9 mouse cellular contexts compared by ENCODE assay signal in the genomic region with DNA sequence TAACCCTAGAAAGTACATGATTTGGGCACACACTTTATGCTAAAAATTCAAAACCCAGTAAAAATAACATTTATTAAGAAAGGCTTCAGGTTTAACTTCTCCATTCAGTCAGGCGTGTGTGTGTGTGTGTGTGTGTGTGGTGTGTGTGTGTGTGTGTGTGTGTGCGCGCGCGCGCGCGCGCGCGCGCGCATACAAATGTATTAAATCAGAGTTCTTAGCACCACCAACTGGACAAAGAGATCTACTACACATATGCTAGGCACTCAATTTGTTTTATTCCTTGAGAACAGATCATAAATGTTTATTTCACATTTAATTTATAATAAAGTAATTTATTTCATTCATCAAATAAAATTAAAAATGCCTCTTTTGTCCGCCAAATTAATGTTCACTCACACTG. TPM values are rescaled to one million over a fixed set of nuclear protein-coding genes. Genes with fewer than 3 reads are reported as not detected.
DNase-seq lines count a peak whose midpoint lies in the region; ATAC-seq and TF ChIP-seq lines count a peak whose summit lies in the region.
"Had no signal": no experiment of that assay in that cellular context is flagged by ENCODE, and none has a peak within 500 bp of the region (broad histone marks: within the 10 kb centered on the region; RNA-seq: fewer than 3 reads in every experiment).

No protein-coding gene starts in this region.

- no peaks in the 10 kb centered on the region for H3K27me3 ChIP-seq in hindbrain, embryonic 11.5 days (ENCODE audit: control insufficient read depth, insufficient read depth, low read length)
- no peaks in the 10 kb centered on the region for H3K27me3 ChIP-seq in hindbrain, embryonic 10.5 days (ENCODE audit: insufficient read depth, poor library complexity, severe bottlenecking)
- H3K27me3 ChIP-seq in limb, embryonic 10.5 days (ENCODE audit: low read depth, poor library complexity, severe bottlenecking): no peaks in the 10 kb centered on the region
- H3K27me3 ChIP-seq: liver, embryonic 15.5 days had no signal

- H3K4me1 ChIP-seq in hindbrain, embryonic 11.5 days (replicated peaks; ENCODE audit: control insufficient read depth, insufficient read depth, low read length): peaks cover 3% of the 10 kb centered on the region
- peaks cover 12% of the 10 kb centered on the region for H3K4me1 ChIP-seq in hindbrain, embryonic 10.5 days (replicated peaks)
- H3K4me1 ChIP-seq in lung, adult 2 months (ENCODE audit: control insufficient read depth, insufficient read depth, low read length): no peaks in the 10 kb centered on the region
- H3K4me1 ChIP-seq in olfactory bulb, adult 2 months (ENCODE audit: control insufficient read depth, insufficient read depth, low read length): peaks cover 3% of the 10 kb centered on the region
- peaks cover 4% of the 10 kb centered on the region for H3K4me1 ChIP-seq in limb, embryonic 10.5 days
- H3K4me1 ChIP-seq: liver, embryonic 15.5 days had no signal

- H3K4me3 ChIP-seq in hindbrain, embryonic 11.5 days (ENCODE audit: low read depth, low read length): no peak overlapping the region
- H3K4me3 ChIP-seq in hindbrain, embryonic 10.5 days: no peak overlapping the region
- H3K4me3 ChIP-seq in lung, adult 2 months (replicated peaks; ENCODE audit: extremely low read depth, low read depth, low read length): no peak overlapping the region
- H3K4me3 ChIP-seq in olfactory bulb, adult 2 months (ENCODE audit: insufficient read depth, low read depth, low read length): no peak overlapping the region
- H3K4me3 ChIP-seq in limb, embryonic 10.5 days: no peak overlapping the region
- H3K4me3 ChIP-seq: liver, embryonic 15.5 days had no signal

- H3K9ac ChIP-seq in hindbrain, embryonic 11.5 days (ENCODE audit: low read depth, low read length): no peak overlapping the region
- H3K9ac ChIP-seq: liver, embryonic 15.5 days had no signal

- peak; percentile 21 for DNase-seq in hindbrain, embryonic 11.5 days (ENCODE audit: low spot score)
- no peak for DNase-seq in hindbrain, embryonic 10.5 days (ENCODE audit: low spot score)
- peak; percentile 42 for DNase-seq in lung, postnatal 36 days
- DNase-seq in lung, adult 2 months: no peak
- peak; percentile 32 for DNase-seq in Muller cell, postnatal 12 days (ENCODE audit: inconsistent ontology term)
- DNase-seq in limb, embryonic 10.5 days (ENCODE audit: low spot score): no peak

- H3K4me2 ChIP-seq in hindbrain, embryonic 11.5 days (replicated peaks; ENCODE audit: low read depth, low read length): no peak overlapping the region
- H3K4me2 ChIP-seq: liver, embryonic 15.5 days had no signal

- no peak overlapping the region for H3K27ac ChIP-seq in hindbrain, embryonic 11.5 days (ENCODE audit: low read depth, low read length)
- no peak overlapping the region for H3K27ac ChIP-seq in hindbrain, embryonic 10.5 days
- no peak overlapping the region for H3K27ac ChIP-seq in olfactory bulb, adult 2 months (ENCODE audit: insufficient read depth, low read depth, low read length)
- no peak overlapping the region for H3K27ac ChIP-seq in limb, embryonic 10.5 days
- H3K27ac ChIP-seq: liver, embryonic 15.5 days had no signal

- no peak for TF ChIP-seq POLR2A in lung, adult 2 months (IDR thresholded peaks at IDR 0.05; ENCODE audit: borderline replicate concordance, extremely low read depth, low read depth, low read length)
- TF ChIP-seq POLR2A in olfactory bulb, adult 2 months (IDR thresholded peaks at IDR 0.05; ENCODE audit: insufficient read depth, low read depth, low read length): no peak

- H3K9me3 ChIP-seq in hindbrain, embryonic 11.5 days (ENCODE audit: control insufficient read depth, low read length): no peaks in the 10 kb centered on the region
- H3K9me3 ChIP-seq in hindbrain, embryonic 10.5 days: no peaks in the 10 kb centered on the region
- no peaks in the 10 kb centered on the region for H3K9me3 ChIP-seq in limb, embryonic 10.5 days (replicated peaks)
- H3K9me3 ChIP-seq: liver, embryonic 15.5 days had no signal

- no peaks in the 10 kb centered on the region for H3K36me3 ChIP-seq in hindbrain, embryonic 11.5 days (ENCODE audit: control insufficient read depth, insufficient read depth, low read length)
- H3K36me3 ChIP-seq in hindbrain, embryonic 10.5 days: peaks cover 8% of the 10 kb centered on the region
- H3K36me3 ChIP-seq in limb, embryonic 10.5 days: peaks cover under 1% of the 10 kb centered on the region; the same call in 1 of the 2 replicates
- H3K36me3 ChIP-seq: liver, embryonic 15.5 days had no signal

- 94% methylated on average over 7 of the region's 14 CpGs for WGBS in hindbrain, embryonic 11.5 days
- WGBS in hindbrain, embryonic 10.5 days: 84% methylated on average over 14 of the region's 14 CpGs
- WGBS in lung, adult 2 months: 83% methylated on average over 14 of the region's 14 CpGs
- 53% methylated on average over 14 of the region's 14 CpGs for WGBS in olfactory bulb, adult 2 months
- 84% methylated on average over 14 of the region's 14 CpGs for WGBS in limb, embryonic 10.5 days

- TF ChIP-seq CTCF in lung, adult 2 months (IDR thresholded peaks at IDR 0.05; ENCODE audit: insufficient read depth, low read length): no peak
- TF ChIP-seq CTCF in olfactory bulb, adult 2 months (IDR thresholded peaks at IDR 0.05; ENCODE audit: insufficient read depth, low read depth, low read length): peak; percentile 44

- ATAC-seq in hindbrain, embryonic 11.5 days (ENCODE audit: low FRiP score): no peak
- ATAC-seq in frontal cortex, adult (ENCODE audit: low TSS enrichment): no peak

RNA-seq across cellular contexts. Expression of a gene that starts 45.5 kb away (rescaled TPM):
- polyA plus RNA-seq in hindbrain, embryonic 11.5 days (2014; fragmentation: Nextera tagmentation; extraction: Ambion mirVana): 22.9 and 25.6 TPM in 2 replicates
- polyA plus RNA-seq in hindbrain, embryonic 10.5 days (2016; fragmentation: Nextera tagmentation; extraction: Ambion mirVana): 21.9 and 24.4 TPM in 2 replicates
- polyA plus RNA-seq in lung, adult 2 months (2012; rRNA removed): 0.34 and 0.48 TPM in 2 replicates
- polyA plus RNA-seq in olfactory bulb, adult 2 months (2012; ENCODE audit: insufficient read depth, insufficient read length, low replicate concordance, missing spikeins): not detected in 2 replicates
- polyA plus RNA-seq in limb, embryonic 10.5 days (2016; fragmentation: Nextera tagmentation; extraction: Ambion mirVana): 16.0 and 21.7 TPM in 2 replicates

RNA-seq across cellular contexts. Expression of a gene that starts 45.6 kb away (rescaled TPM):
- 75.1 and 81.5 TPM in 2 replicates for polyA plus RNA-seq in hindbrain, embryonic 11.5 days (2014; fragmentation: Nextera tagmentation; extraction: Ambion mirVana)
- 77.9 and 83.9 TPM in 2 replicates for polyA plus RNA-seq in hindbrain, embryonic 10.5 days (2016; fragmentation: Nextera tagmentation; extraction: Ambion mirVana)
- polyA plus RNA-seq in lung, adult 2 months (2012; rRNA removed): 10.2 and 12.9 TPM in 2 replicates
- not detected in 2 replicates for polyA plus RNA-seq in olfactory bulb, adult 2 months (2012; ENCODE audit: insufficient read depth, insufficient read length, low replicate concordance, missing spikeins)
- 80.3 and 88.2 TPM in 2 replicates for polyA plus RNA-seq in limb, embryonic 10.5 days (2016; fragmentation: Nextera tagmentation; extraction: Ambion mirVana)

Comparison
In these comparisons a context has a peak if more than half of its experiments do, and no peak if none do; other contexts are left out.
1. DNase-seq: peak in hindbrain, embryonic 11.5 days (single experiment), lung, postnatal 36 days (single experiment) and Muller cell, postnatal 12 days (single experiment); none in hindbrain, embryonic 10.5 days (single experiment), lung, adult 2 months (single experiment) and limb, embryonic 10.5 days (single experiment).
2. RNA of a gene that starts 45.5 kb away (polyA plus RNA-seq): 22.9 to 25.6 TPM in hindbrain, embryonic 11.5 days, 21.9 to 24.4 TPM in hindbrain, embryonic 10.5 days and 16.0 to 21.7 TPM in limb, embryonic 10.5 days; 0.34 to 0.48 TPM in lung, adult 2 months and not detected in olfactory bulb, adult 2 months; every median in the first group is over 10 times any median in the second.